Mouse (Mus musculus) heart, postnatal 36 days (tissue): ENCODE data around the gene Dcun1d1. TPM values are rescaled to one million over a fixed set of nuclear protein-coding genes. Genes with fewer than 3 reads are reported as not detected.

ENCODE experiments used
- DNase-seq, 2 experiments: peaks; one replicate each; pipeline ENCODE4 v3.0.0; 2021 to 2022
- intact Hi-C: fragments of 180-260 bp; cut with DNase I; formaldehyde crosslinking; loops from one replicate; pipeline ENCODE4 v1.15.1; 2025
- total RNA-seq, 2 experiments: library from RNA; stranded (reverse); gene quantifications; 2 replicates each; pipeline ENCODE4 v1.2.3; 2021

Gene Dcun1d1
- total RNA-seq, 2 experiments from 2014 or later, result 52.6 to 60.9 TPM

- peak; percentile 51 to 73 for DNase-seq
- intact Hi-C loops, result loop anchor here (2.0 kb wide), 2 partner anchors 69 to 177 kb away; partner anchors contain the start of genes Atp11b and Mccc1
Observed at GRCm38 (mm10) chr3:35931896-35932727, 5.1 kb downstream of the Dcun1d1 start.

GRCm38 (mm10) chr3:35931359-35931758 is 5.9 kb downstream of the Dcun1d1 start:
- no peak for DNase-seq
- intact Hi-C loops, result no loop called here

GRCm38 (mm10) chr3:35929831-35930230 is 7.4 kb downstream of the Dcun1d1 start:
- DNase-seq, result no peak

GRCm38 (mm10) chr3:35929406-35929805 is 7.8 kb downstream of the Dcun1d1 start:
- no peak for DNase-seq

More at GRCm38 (mm10) chr3:35929831-35930230, 7.4 kb downstream of the Dcun1d1 start:
- intact Hi-C loops, result no loop called here

GRCm38 (mm10) chr3:35925852-35926251 is 11.4 kb downstream of the Dcun1d1 start:
- no peak for DNase-seq

More at GRCm38 (mm10) chr3:35929406-35929805, 7.8 kb downstream of the Dcun1d1 start:
- intact Hi-C loops, result no loop called here

GRCm38 (mm10) chr3:35924007-35924406 is 13.2 kb downstream of the Dcun1d1 start:
- intact Hi-C loops, result no loop called here
- no peak for DNase-seq

More at GRCm38 (mm10) chr3:35925852-35926251, 11.4 kb downstream of the Dcun1d1 start:
- intact Hi-C loops, result no loop called here

GRCm38 (mm10) chr3:35923495-35923894 is 13.8 kb downstream of the Dcun1d1 start:
- intact Hi-C loops, result no loop called here
- DNase-seq, result no peak

GRCm38 (mm10) chr3:35922522-35922921 is 14.7 kb downstream of the Dcun1d1 start:
- no peak for DNase-seq
- intact Hi-C loops, result no loop called here

GRCm38 (mm10) chr3:35918229-35918628 is 19.0 kb downstream of the Dcun1d1 start:
- intact Hi-C loops, result no loop called here
- no peak for DNase-seq

- DNase-seq, result no peak
- intact Hi-C loops, result no loop called here
Observed at GRCm38 (mm10) chr3:35908982-35909680, 28.1 kb downstream of the Dcun1d1 start.

GRCm38 (mm10) chr3:35900555-35901204 is 36.6 kb downstream of the Dcun1d1 start:
- intact Hi-C loops, result no loop called here
- no peak for DNase-seq

GRCm38 (mm10) chr3:35899109-35899508 is 38.1 kb downstream of the Dcun1d1 start:
- no peak for DNase-seq
- intact Hi-C loops, result no loop called here

GRCm38 (mm10) chr3:35897900-35898299 is 39.3 kb downstream of the Dcun1d1 start:
- intact Hi-C loops, result no loop called here
- DNase-seq, result no peak

GRCm38 (mm10) chr3:35893156-35893555 is 44.1 kb downstream of the Dcun1d1 start:
- no peak for DNase-seq
- intact Hi-C loops, result no loop called here

- intact Hi-C loops, result no loop called here
- DNase-seq, result no peak
Observed at GRCm38 (mm10) chr3:35891123-35891522, 46.1 kb downstream of the Dcun1d1 start.

- no peak for DNase-seq
- intact Hi-C loops, result no loop called here
Observed at GRCm38 (mm10) chr3:35889531-35889930, 47.7 kb downstream of the Dcun1d1 start.

- no peak for DNase-seq
- intact Hi-C loops, result loop anchor here (2.0 kb wide), 1 partner anchor 14 kb away; no protein-coding TSS in a partner anchor
Observed at GRCm38 (mm10) chr3:35883267-35883666, 54.0 kb downstream of the Dcun1d1 start.

- intact Hi-C loops, result no loop called here
- DNase-seq, result peak in 1 of 2 experiments; percentile 2
Observed at GRCm38 (mm10) chr3:35849326-35849725, 87.9 kb downstream of the Dcun1d1 start.
